Comparison of ENCODE assay signal across 13 mouse cellular contexts in genomic region chr10:109008456-109008855, GRCm38 (mm10). TPM values are rescaled to one million over a fixed set of nuclear protein-coding genes. Genes with fewer than 3 reads are reported as not detected.
DNase-seq lines count a peak whose midpoint lies in the region; ATAC-seq and TF ChIP-seq lines count a peak whose summit lies in the region.
"Had no signal": no experiment of that assay in that cellular context is flagged by ENCODE, and none has a peak within 500 bp of the region (broad histone marks: within the 10 kb centered on the region; RNA-seq: fewer than 3 reads in every experiment).

No protein-coding gene starts in this region.

- 93% methylated on average over 13 of the region's 13 CpGs for WGBS in hindbrain, embryonic 12.5 days
- 95% methylated on average over 13 of the region's 13 CpGs for WGBS in hindbrain, embryonic 11.5 days
- WGBS in midbrain, embryonic 14.5 days = 93% methylated on average over 13 of the region's 13 CpGs

- H3K27ac ChIP-seq in hindbrain, embryonic 12.5 days = no peak overlapping the region
- no peak overlapping the region for H3K27ac ChIP-seq in hindbrain, embryonic 11.5 days (ENCODE audit: low read depth, low read length)
- H3K27ac ChIP-seq in cortical plate, adult 2 months (ENCODE audit: insufficient read depth, low read length) = peak overlapping the region; percentile 74
- H3K27ac ChIP-seq in midbrain, embryonic 14.5 days (replicated peaks; ENCODE audit: low read depth, low read length) = no peak overlapping the region
- H3K27ac ChIP-seq: lung, embryonic 15.5 days had no signal

- no peak overlapping the region for H3K4me3 ChIP-seq in hindbrain, embryonic 12.5 days
- H3K4me3 ChIP-seq in hindbrain, embryonic 11.5 days (ENCODE audit: low read depth, low read length) = no peak overlapping the region
- H3K4me3 ChIP-seq in cortical plate, adult 2 months (ENCODE audit: insufficient read depth, low read length) = peak overlapping the region; percentile 97
- peak overlapping the region; percentile 82 for H3K4me3 ChIP-seq in midbrain, embryonic 14.5 days (replicated peaks; ENCODE audit: low read depth, low read length)
- H3K4me3 ChIP-seq: lung, embryonic 15.5 days; megakaryocyte, embryonic 14.5 days had no signal

- TF ChIP-seq POLR2A in cortical plate, adult 2 months (IDR thresholded peaks at IDR 0.05; ENCODE audit: extremely low read depth, insufficient read depth, low read length) = no peak

- DNase-seq in hindbrain, embryonic 11.5 days (ENCODE audit: low spot score) = no peak
- peak; percentile 23 to 27 for DNase-seq in cerebellum, postnatal 10 days
- DNase-seq in midbrain, embryonic 14.5 days = no peak
- DNase-seq in embryo, embryonic 11 days = no peak
- DNase-seq in lung, adult 18-20 months = no peak
- no peak for DNase-seq in heart, postnatal 4 days
- DNase-seq: layer of hippocampus, adult 9-11 months; thymus, postnatal 36 days had no signal

- H3K9ac ChIP-seq in hindbrain, embryonic 12.5 days = no peak overlapping the region
- H3K9ac ChIP-seq in hindbrain, embryonic 11.5 days (ENCODE audit: low read depth, low read length) = no peak overlapping the region
- no peak overlapping the region for H3K9ac ChIP-seq in midbrain, embryonic 14.5 days (replicated peaks; ENCODE audit: low read length)
- H3K9ac ChIP-seq: lung, embryonic 15.5 days had no signal

- no peaks in the 10 kb centered on the region for H3K36me3 ChIP-seq in hindbrain, embryonic 12.5 days
- no peaks in the 10 kb centered on the region for H3K36me3 ChIP-seq in hindbrain, embryonic 11.5 days (ENCODE audit: control insufficient read depth, insufficient read depth, low read length)
- no peaks in the 10 kb centered on the region for H3K36me3 ChIP-seq in midbrain, embryonic 14.5 days (ENCODE audit: control insufficient read depth, insufficient read depth, low read length)
- H3K36me3 ChIP-seq: lung, embryonic 15.5 days had no signal

- TF ChIP-seq CTCF in cortical plate, adult 2 months (IDR thresholded peaks at IDR 0.05; ENCODE audit: extremely low read depth, insufficient read depth, low read length) = no peak

- H3K4me1 ChIP-seq in hindbrain, embryonic 12.5 days = peaks cover 5% of the 10 kb centered on the region
- no peaks in the 10 kb centered on the region for H3K4me1 ChIP-seq in hindbrain, embryonic 11.5 days (replicated peaks; ENCODE audit: control insufficient read depth, insufficient read depth, low read length)
- H3K4me1 ChIP-seq in cortical plate, adult 2 months (ENCODE audit: control insufficient read depth, insufficient read depth, low read length) = peaks cover 4% of the 10 kb centered on the region
- peaks cover 14% of the 10 kb centered on the region for H3K4me1 ChIP-seq in midbrain, embryonic 14.5 days (ENCODE audit: control insufficient read depth, insufficient read depth, low read length)

- no peaks in the 10 kb centered on the region; the same call in 1 of the 2 replicates for H3K27me3 ChIP-seq in hindbrain, embryonic 12.5 days
- H3K27me3 ChIP-seq in hindbrain, embryonic 11.5 days (ENCODE audit: control insufficient read depth, insufficient read depth, low read length) = no peaks in the 10 kb centered on the region
- H3K27me3 ChIP-seq in midbrain, embryonic 14.5 days (ENCODE audit: control insufficient read depth, insufficient read depth, low read length) = no peaks in the 10 kb centered on the region

- H3K9me3 ChIP-seq in hindbrain, embryonic 12.5 days (replicated peaks) = no peaks in the 10 kb centered on the region
- no peaks in the 10 kb centered on the region for H3K9me3 ChIP-seq in hindbrain, embryonic 11.5 days (ENCODE audit: control insufficient read depth, low read length)
- H3K9me3 ChIP-seq in midbrain, embryonic 14.5 days (ENCODE audit: control insufficient read depth, low read length) = no peaks in the 10 kb centered on the region
- H3K9me3 ChIP-seq: lung, embryonic 15.5 days had no signal

- no peak for ATAC-seq in hindbrain, embryonic 12.5 days (ENCODE audit: low FRiP score)
- ATAC-seq in hindbrain, embryonic 11.5 days (ENCODE audit: low FRiP score) = no peak
- ATAC-seq in midbrain, embryonic 14.5 days (ENCODE audit: low FRiP score, low TSS enrichment) = no peak

- H3K4me2 ChIP-seq in hindbrain, embryonic 12.5 days (replicated peaks) = peak overlapping the region; percentile 81
- H3K4me2 ChIP-seq in hindbrain, embryonic 11.5 days (replicated peaks; ENCODE audit: low read depth, low read length) = no peak overlapping the region
- H3K4me2 ChIP-seq in midbrain, embryonic 14.5 days (ENCODE audit: low read length) = peak overlapping the region; percentile 99
- H3K4me2 ChIP-seq: lung, embryonic 15.5 days had no signal

RNA-seq across cellular contexts. Expression of gene Syt1, which starts 2.3 kb away (rescaled TPM):
- polyA plus RNA-seq in hindbrain, embryonic 12.5 days (2016; fragmentation: Nextera tagmentation; extraction: Ambion mirVana) = 40.3 and 41.3 TPM in 2 replicates
- 25.5 and 28.3 TPM in 2 replicates for polyA plus RNA-seq in hindbrain, embryonic 11.5 days (2014; fragmentation: Nextera tagmentation; extraction: Ambion mirVana)
- 748 and 792 TPM in 2 replicates for polyA plus RNA-seq in cortical plate, adult 2 months (2012; rRNA removed)
- 103 and 106 TPM in 2 replicates for polyA plus RNA-seq in midbrain, embryonic 14.5 days (2014; fragmentation: Nextera tagmentation; extraction: Ambion mirVana)
- under 1 TPM; 0.24 to 0.43 TPM for total RNA-seq in heart, postnatal 4 days (2021)
- total RNA-seq: common myeloid progenitor, adult 5-6 weeks had no signal

Comparison
In these comparisons a context has a peak if more than half of its experiments do, and no peak if none do; other contexts are left out.
1. H3K4me3 ChIP-seq: peak in cortical plate, adult 2 months (single experiment) and midbrain, embryonic 14.5 days (single experiment); none in hindbrain, embryonic 12.5 days (single experiment) and hindbrain, embryonic 11.5 days (single experiment).
2. DNase-seq: peak in cerebellum, postnatal 10 days (2 of 2); none in hindbrain, embryonic 11.5 days (single experiment), midbrain, embryonic 14.5 days (single experiment), embryo, embryonic 11 days (single experiment), lung, adult 18-20 months (0 of 2) and heart, postnatal 4 days (single experiment).